Mouse (Mus musculus) CH12.LX (cell line): ENCODE data around the gene Tbc1d30. TPM values are rescaled to one million over a fixed set of nuclear protein-coding genes. Genes with fewer than 3 reads are reported as not detected.

ENCODE experiments used
- DNase-seq: peaks from one replicate; pipeline ENCODE4 v3.0.0-alpha.2; 2013; ENCODE audit errors: extremely low read depth
- H3K27ac ChIP-seq: 2 replicates; pipeline ENCODE4 v1.5.1; 2012; ENCODE audit warnings: low read depth, mild to moderate bottlenecking, control low read depth, moderate library complexity; ENCODE audit not compliant: insufficient read depth
- H3K27me3 ChIP-seq: replicated peaks from 2 replicates; pipeline ENCODE3; 2012; ENCODE audit warnings: inconsistent platforms
- H3K36me3 ChIP-seq, 2 experiments: replicated peaks in 1 of 2; 2 replicates each; pipeline versions ENCODE3 to v1.6.1; 2012; ENCODE audit warnings: inconsistent platforms in 1 of 2, low read length in 1 of 2, mild to moderate bottlenecking in 1 of 2, mixed read lengths in 1 of 2, moderate library complexity in 1 of 2; ENCODE audit not compliant: control insufficient read depth in 1 of 2, insufficient read depth in 1 of 2
- H3K4me1 ChIP-seq, 2 experiments: 2 replicates each; pipeline ENCODE4 v1.6.1; 2012; ENCODE audit warnings: inconsistent platforms in 1 of 2, moderate library complexity in 1 of 2; ENCODE audit not compliant: insufficient read depth in 2 of 2, control insufficient read depth in 1 of 2
- H3K4me2 ChIP-seq: 2 replicates; pipeline ENCODE4 v1.6.1; 2012; ENCODE audit warnings: low read depth, mild to moderate bottlenecking, control low read depth; ENCODE audit not compliant: poor library complexity, insufficient read depth, severe bottlenecking
- H3K4me3 ChIP-seq, 3 experiments: fragments of 150-350 bp in 1 of 3; sonication (generic) in 1 of 3; replicated peaks in 1 of 3; 2 replicates each; pipeline versions ENCODE3 to v1.5.1; 2011 to 2012; ENCODE audit warnings: low read depth in 2 of 3, low read length in 2 of 3, mild to moderate bottlenecking in 2 of 3, moderate library complexity in 2 of 3, control low read depth in 1 of 3, improper control_type of control experiment in 1 of 3, inconsistent platforms in 1 of 3, mixed read lengths in 1 of 3; ENCODE audit not compliant: poor library complexity in 1 of 3
- H3K79me2 ChIP-seq: replicated peaks from 2 replicates; pipeline ENCODE4 v1.6.1; 2012; ENCODE audit warnings: mild to moderate bottlenecking, moderate library complexity; ENCODE audit not compliant: control insufficient read depth, poor library complexity, insufficient read depth, severe bottlenecking; ENCODE audit errors: extremely low read depth
- H3K9ac ChIP-seq: 2 replicates; pipeline ENCODE4 v1.6.1; 2012; ENCODE audit warnings: low read depth, mild to moderate bottlenecking, control low read depth, moderate library complexity; ENCODE audit not compliant: insufficient read depth
- H3K9me3 ChIP-seq: replicated peaks from 2 replicates; pipeline ENCODE3; 2012; ENCODE audit warnings: low read length, inconsistent platforms, mixed read lengths
- CHD1 ChIP-seq: IDR thresholded peaks from 2 replicates; pipeline ENCODE4 v1.6.1; 2012; ENCODE audit warnings: low read depth, low read length, improper control_type of control experiment, inconsistent platforms
- CHD2 ChIP-seq: IDR thresholded peaks from 2 replicates; pipeline ENCODE4 v1.6.1; 2011; ENCODE audit warnings: low read length, improper control_type of control experiment
- CTCF ChIP-seq, 2 experiments: IDR thresholded peaks in 1 of 2; conservative IDR thresholded peaks in 1 of 2; 2 replicates each; pipeline ENCODE4 v1.5.1; 2011 to 2012; ENCODE audit warnings: low read depth in 2 of 2, low read length in 2 of 2, improper control_type of control experiment in 1 of 2, inconsistent platforms in 1 of 2, mild to moderate bottlenecking in 1 of 2, moderate library complexity in 1 of 2
- ETS1 ChIP-seq: conservative IDR thresholded peaks from 2 replicates; pipeline ENCODE4 v1.6.1; 2012; ENCODE audit warnings: low read depth, mild to moderate bottlenecking, inconsistent platforms, low read length, improper control_type of control experiment, moderate library complexity
- JUN ChIP-seq: IDR thresholded peaks from 2 replicates; pipeline ENCODE4 v1.6.1; 2011; ENCODE audit warnings: low read depth, mild to moderate bottlenecking, low read length, improper control_type of control experiment, moderate library complexity; ENCODE audit not compliant: insufficient read depth
- JUND ChIP-seq: conservative IDR thresholded peaks from 2 replicates; pipeline ENCODE4 v1.6.1; 2011; ENCODE audit warnings: low read depth, low read length, improper control_type of control experiment
- KAT2A ChIP-seq: IDR thresholded peaks from 2 replicates; pipeline ENCODE4 v1.6.1; 2012; ENCODE audit warnings: low read length, improper control_type of control experiment, inconsistent platforms; ENCODE audit not compliant: insufficient replicate concordance
- MAX ChIP-seq: IDR thresholded peaks from 2 replicates; pipeline ENCODE4 v1.6.1; 2011; ENCODE audit warnings: low read length, improper control_type of control experiment
- NELFE ChIP-seq: IDR thresholded peaks from 2 replicates; pipeline ENCODE4 v1.6.1; 2011; ENCODE audit warnings: low read depth, low read length, improper control_type of control experiment
- PAX5 ChIP-seq: IDR thresholded peaks from 2 replicates; pipeline ENCODE4 v1.6.1; 2012; ENCODE audit warnings: low read length, inconsistent platforms, mixed read lengths
- POLR2A ChIP-seq: IDR thresholded peaks from 2 replicates; pipeline ENCODE4 v1.6.1; 2011; ENCODE audit warnings: low read depth, mild to moderate bottlenecking, improper control_type of control experiment, low read length
- RCOR1 ChIP-seq: conservative IDR thresholded peaks from 2 replicates; pipeline ENCODE4 v1.6.1; 2012; ENCODE audit warnings: low read depth, mild to moderate bottlenecking, inconsistent platforms, low read length, improper control_type of control experiment
- SMC3 ChIP-seq: IDR thresholded peaks from 2 replicates; pipeline ENCODE4 v1.6.1; 2011; ENCODE audit warnings: low read depth, low read length, improper control_type of control experiment
- UBTF ChIP-seq: IDR thresholded peaks from 2 replicates; pipeline ENCODE4 v1.6.1; 2012; ENCODE audit warnings: low read depth, mild to moderate bottlenecking, inconsistent platforms, low read length, improper control_type of control experiment, moderate library complexity
- USF1 ChIP-seq: IDR thresholded peaks from 2 replicates; pipeline ENCODE4 v1.6.1; 2014; ENCODE audit warnings: low read depth, mild to moderate bottlenecking, inconsistent platforms, low read length, improper control_type of control experiment
- USF2 ChIP-seq: conservative IDR thresholded peaks from 2 replicates; pipeline ENCODE4 v1.6.1; 2011; ENCODE audit warnings: low read depth, low read length, improper control_type of control experiment
- ZC3H11A ChIP-seq: IDR thresholded peaks from 2 replicates; pipeline ENCODE4 v1.6.1; 2012; ENCODE audit warnings: low read depth, mild to moderate bottlenecking, inconsistent platforms, low read length, improper control_type of control experiment
- ZKSCAN1 ChIP-seq: IDR thresholded peaks from 2 replicates; pipeline ENCODE4 v1.6.1; 2012; ENCODE audit warnings: low read depth, inconsistent platforms, low read length, improper control_type of control experiment, borderline replicate concordance
- dilution Hi-C: fragments of 300-500 bp; cut with MboI; formaldehyde crosslinking; loops from 2 replicates; pipeline ENCODE4 v1.14.3; 2020; ENCODE audit warnings: low sequenced_read_pairs; ENCODE audit not compliant: extremely low pct_unique_long_range_greater_than_20kb, extremely low pct_ligation_motif_present
- in situ Hi-C: fragments of 300-500 bp; cut with MboI; formaldehyde crosslinking; loops from 3 replicates; pipeline ENCODE4 v1.14.3; 2019; ENCODE audit warnings: low sequenced_read_pairs, low pct_ligation_motif_present, low pct_unique_long_range_greater_than_20kb, mixed read lengths
- polyA plus RNA-seq: library from polyadenylated mRNA; unstranded; fragments of >175 nt; gene quantifications from 2 replicates; pipeline ENCODE4 v1.2.1, GENCODE M21; 2012; ENCODE audit warnings: low read depth; ENCODE audit not compliant: insufficient read length
- total RNA-seq, 2 experiments: library from RNA; depleted of rRNA; stranded (reverse); fragments of 300-350 nt in 1 of 2; fragments of >200 nt in 1 of 2; gene quantifications; 2 replicates each; pipeline ENCODE4 v1.2.3; 2012 to 2014

Gene Tbc1d30
- total and polyA plus RNA-seq, 3 experiments: 0.16 TPM; not detected in 2

DNA sequence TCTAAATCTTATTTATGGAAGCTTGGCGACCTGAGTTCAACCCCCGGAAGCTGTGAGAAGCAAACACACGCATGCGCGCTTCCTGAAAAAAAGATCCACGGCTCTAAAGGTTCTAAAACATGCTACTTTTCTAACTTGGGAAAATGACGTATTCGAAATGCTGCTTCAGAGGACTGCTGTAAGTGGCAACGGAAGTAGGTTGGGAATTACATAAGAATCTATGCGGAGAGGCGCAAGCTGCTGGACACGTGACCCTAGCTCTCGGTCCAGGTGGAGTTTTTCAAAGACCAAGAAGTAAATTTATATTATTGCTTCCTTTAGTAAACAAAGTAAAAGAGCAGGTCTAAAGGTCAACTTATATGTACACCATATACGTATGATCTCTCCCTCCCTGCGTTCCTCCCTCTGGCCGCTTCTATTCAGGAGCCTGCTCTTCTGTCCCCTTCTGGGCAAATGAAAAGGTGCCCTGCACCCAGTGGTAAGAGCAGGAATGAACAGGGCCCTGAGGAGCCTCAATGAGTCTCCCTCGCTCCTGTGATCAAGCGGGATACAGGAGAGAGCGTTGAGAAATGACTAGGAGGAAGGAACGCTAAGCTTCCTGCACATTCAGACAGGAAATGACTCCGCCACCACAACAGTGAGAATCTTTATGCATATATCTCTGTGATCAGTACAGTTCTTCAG is 87.4 kb downstream of the Tbc1d30 start:
- dilution Hi-C loops (no loop called here), in situ Hi-C loops (loop anchor here (25.0 kb wide), 1 partner anchor 1026 kb away; the partner anchor contains the start of gene Llph)
- no peaks in the 10 kb centered on the region for H3K4me1 ChIP-seq
- H3K9me3 ChIP-seq: no peaks in the 10 kb centered on the region
- H3K4me2 ChIP-seq: no peak overlapping the region
- H3K9ac ChIP-seq: no peak overlapping the region
- H3K27ac ChIP-seq: no peak overlapping the region
- TF ChIP-seq NELFE: no peak
- TF ChIP-seq CHD1: no peak
- H3K79me2 ChIP-seq: no peaks in the 10 kb centered on the region
- no peak for DNase-seq
- no peaks in the 10 kb centered on the region for H3K27me3 ChIP-seq
- no peak overlapping the region for H3K4me3 ChIP-seq
- no peaks in the 10 kb centered on the region for H3K36me3 ChIP-seq

DNA sequence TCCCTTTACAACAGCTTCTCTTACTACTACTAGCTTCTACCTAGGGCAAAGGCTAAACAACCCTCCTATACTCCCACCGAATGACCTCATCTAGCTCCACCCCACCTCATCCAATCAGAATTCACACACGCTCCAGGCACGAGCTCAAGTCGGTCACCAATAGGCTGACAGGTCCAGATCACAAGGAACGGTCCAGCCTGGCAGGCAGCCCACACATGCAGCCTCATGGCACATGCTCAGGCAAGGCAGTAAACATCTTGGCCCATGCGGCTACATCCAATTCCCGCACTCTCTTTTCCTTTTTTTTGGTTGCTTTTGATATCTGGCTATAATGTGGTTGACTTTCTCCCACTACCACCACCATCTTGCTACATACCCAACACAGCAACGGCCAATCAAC is 88.9 kb downstream of the Tbc1d30 start:
- dilution Hi-C loops (no loop called here), in situ Hi-C loops (loop anchor here (25.0 kb wide), 1 partner anchor 1025 kb away; the partner anchor contains the start of gene Llph)
- no peaks in the 10 kb centered on the region for H3K79me2 ChIP-seq
- no peak overlapping the region for H3K9ac ChIP-seq
- no peak for DNase-seq
- no peaks in the 10 kb centered on the region for H3K36me3 ChIP-seq
- no peak overlapping the region for H3K4me3 ChIP-seq
- H3K27ac ChIP-seq: no peak overlapping the region
- H3K9me3 ChIP-seq: no peaks in the 10 kb centered on the region
- no peaks in the 10 kb centered on the region for H3K27me3 ChIP-seq
- no peaks in the 10 kb centered on the region for H3K4me1 ChIP-seq
- TF ChIP-seq ZC3H11A (no peak), POLR2A (no peak), MAX (no peak), ETS1 (no peak), JUN (no peak), CHD1 (no peak), UBTF (no peak), CTCF (conservative IDR thresholded peaks at IDR 0.05 in 1 of 2, IDR thresholded peaks at IDR 0.05 in 1 of 2; ENCODE audit: low read depth in 2 of 2, low read length in 2 of 2) (no peak), USF1 (no peak), KAT2A (no peak), USF2 (no peak), PAX5 (no peak), CHD2 (no peak), RCOR1 (no peak), JUND (no peak), ZKSCAN1 (no peak), SMC3 (no peak)
- no peak overlapping the region for H3K4me2 ChIP-seq
